Mouse (Mus musculus): ENCODE results near the gene Usp47. TPM values are rescaled to one million over a fixed set of nuclear protein-coding genes. Genes with fewer than 3 reads are reported as not detected.
A peak's percentile ranks its signal among the peaks of the same experiment; 100 is the strongest.

Gene Usp47
- polyA plus RNA-seq (2015; fragmentation: Nextera tagmentation; extraction: Ambion mirVana) = 76.8 and 80.1 TPM in 2 replicates

GRCm38 (mm10) chr7:112023150-112023600 is at the start of gene Usp47:
Gene Usp47, plus strand, starts transcription at chr7:112023504.
- Histone ChIP-seq H3K36me3 (peaks cover 7% of the 10 kb centered on the region), H3K27ac (peak within 1 kb of the TSS; percentile 98), H3K9me3 (no peaks in the 10 kb centered on the region), H3K4me1 (peaks cover 32% of the 10 kb centered on the region), H3K4me2 (replicated peaks) (peak within 1 kb of the TSS; percentile 82), H3K9ac (peak within 1 kb of the TSS; percentile 96), H3K4me3 (peak within 1 kb of the TSS; percentile 92), H3K27me3 (no peaks in the 10 kb centered on the region)
- ATAC-seq (ENCODE audit: low FRiP score, low read depth) = peak; percentile 91
- 1% methylated on average over 40 of the region's 54 CpGs for WGBS

GRCm38 (mm10) chr7:111976401-111976800 is 46.9 kb upstream of the Usp47 start:
- Histone ChIP-seq H3K4me1 (no peaks in the 10 kb centered on the region), H3K4me3 (no peak overlapping the region), H3K9me3 (no peaks in the 10 kb centered on the region), H3K27me3 (no peaks in the 10 kb centered on the region), H3K9ac (no peak overlapping the region), H3K27ac (no peak overlapping the region), H3K36me3 (no peaks in the 10 kb centered on the region), H3K4me2 (replicated peaks) (no peak overlapping the region)
- ATAC-seq (ENCODE audit: low FRiP score, low read depth) = no peak
- 50% methylated on average over 2 of the region's 2 CpGs for WGBS

GRCm38 (mm10) chr7:111977871-111978270 is 45.4 kb upstream of the Usp47 start:
- Histone ChIP-seq H3K4me2 (replicated peaks) (no peak overlapping the region), H3K9ac (no peak overlapping the region), H3K4me3 (no peak overlapping the region), H3K4me1 (no peaks in the 10 kb centered on the region), H3K27me3 (no peaks in the 10 kb centered on the region), H3K36me3 (no peaks in the 10 kb centered on the region), H3K9me3 (no peaks in the 10 kb centered on the region), H3K27ac (no peak overlapping the region)
- ATAC-seq (ENCODE audit: low FRiP score, low read depth) = no peak
- 86% methylated on average over 3 of the region's 3 CpGs for WGBS

- no peaks in the 10 kb centered on the region for H3K27me3 ChIP-seq
- no peaks in the 10 kb centered on the region for H3K36me3 ChIP-seq
- no peak overlapping the region for H3K4me3 ChIP-seq
- H3K4me1 ChIP-seq = no peaks in the 10 kb centered on the region
- H3K27ac ChIP-seq = no peak overlapping the region
- no peaks in the 10 kb centered on the region for H3K9me3 ChIP-seq
- ATAC-seq (ENCODE audit: low FRiP score, low read depth) = no peak
- no peak overlapping the region for H3K4me2 ChIP-seq (replicated peaks)
- no peak overlapping the region for H3K9ac ChIP-seq
- 94% methylated on average over 15 of the region's 15 CpGs for WGBS
Measured at GRCm38 (mm10) chr7:111982296-111982695, 41.0 kb upstream of the Usp47 start.

GRCm38 (mm10) chr7:111984530-111984929 is 38.8 kb upstream of the Usp47 start:
- Histone ChIP-seq H3K9ac (no peak overlapping the region), H3K36me3 (no peaks in the 10 kb centered on the region), H3K9me3 (no peaks in the 10 kb centered on the region), H3K27me3 (no peaks in the 10 kb centered on the region), H3K4me1 (no peaks in the 10 kb centered on the region), H3K27ac (no peak overlapping the region), H3K4me2 (replicated peaks) (no peak overlapping the region), H3K4me3 (no peak overlapping the region)
- no peak for ATAC-seq (ENCODE audit: low FRiP score, low read depth)
- WGBS = 96% methylated on average over 3 of the region's 3 CpGs

DNA sequence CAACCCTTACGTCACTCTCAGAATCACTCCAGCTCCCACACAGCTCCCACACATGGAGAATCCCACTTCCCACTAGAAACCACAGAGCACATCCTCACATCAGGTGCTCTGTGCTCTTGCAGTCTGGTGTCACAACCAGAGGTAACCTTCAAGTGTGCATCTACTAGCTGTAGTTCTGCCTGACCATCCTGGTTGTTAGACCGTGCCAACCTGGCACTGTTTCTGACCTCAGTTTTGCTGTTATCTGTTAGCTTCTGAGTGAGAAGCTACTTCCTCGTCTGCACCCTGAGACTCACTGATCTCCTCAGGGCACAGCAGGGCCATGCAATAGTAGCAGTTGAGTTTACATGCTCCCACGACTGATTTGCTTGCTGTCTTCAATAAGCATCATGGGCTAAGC is 38.0 kb upstream of the Usp47 start:
- 86% methylated on average over 4 of the region's 4 CpGs for WGBS

GRCm38 (mm10) chr7:111986906-111987305 is 36.4 kb upstream of the Usp47 start:
- Histone ChIP-seq H3K4me3 (no peak overlapping the region), H3K4me1 (no peaks in the 10 kb centered on the region), H3K4me2 (replicated peaks) (no peak overlapping the region), H3K9me3 (no peaks in the 10 kb centered on the region), H3K9ac (no peak overlapping the region), H3K36me3 (no peaks in the 10 kb centered on the region), H3K27ac (no peak overlapping the region), H3K27me3 (no peaks in the 10 kb centered on the region)
- ATAC-seq (ENCODE audit: low FRiP score, low read depth) = no peak
- whole genome bisulfite sequencing = 75% methylated on average over 3 of the region's 3 CpGs

More for the DNA sequence above, 38.0 kb upstream of the Usp47 start:
- Histone ChIP-seq H3K27me3 (no peaks in the 10 kb centered on the region), H3K9me3 (no peaks in the 10 kb centered on the region), H3K4me3 (no peak overlapping the region), H3K9ac (no peak overlapping the region), H3K36me3 (no peaks in the 10 kb centered on the region), H3K27ac (no peak overlapping the region), H3K4me2 (replicated peaks) (no peak overlapping the region), H3K4me1 (no peaks in the 10 kb centered on the region)
- ATAC-seq (ENCODE audit: low FRiP score, low read depth) = no peak

DNA sequence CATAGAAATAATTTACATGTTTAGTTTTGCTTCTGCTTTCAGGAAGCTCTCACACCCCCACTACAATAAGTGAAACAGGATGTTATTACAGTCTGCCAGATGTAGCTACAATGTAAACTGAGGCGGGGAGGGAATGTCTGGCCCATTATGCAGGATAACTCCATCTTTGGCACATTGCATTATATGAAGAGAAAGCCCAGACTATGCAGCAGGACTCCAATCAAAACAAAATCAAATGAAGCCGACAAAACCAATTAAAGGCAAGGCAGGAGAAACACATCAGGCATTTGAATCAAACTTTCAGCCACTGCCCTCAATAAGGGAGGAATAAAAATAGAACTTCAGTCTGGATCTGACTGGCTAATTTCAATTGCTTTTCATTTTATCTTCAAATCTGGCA is 25.9 kb upstream of the Usp47 start:
- Histone ChIP-seq H3K36me3 (no peaks in the 10 kb centered on the region), H3K9me3 (no peaks in the 10 kb centered on the region; the same call in 1 of the 2 replicates), H3K4me2 (replicated peaks) (no peak overlapping the region), H3K27me3 (no peaks in the 10 kb centered on the region), H3K4me1 (no peaks in the 10 kb centered on the region), H3K4me3 (no peak overlapping the region), H3K9ac (no peak overlapping the region), H3K27ac (no peak overlapping the region)
- WGBS = 54% methylated on average over 2 of the region's 2 CpGs
- no peak for ATAC-seq (ENCODE audit: low FRiP score, low read depth)

GRCm38 (mm10) chr7:111998446-111999004 is 24.8 kb upstream of the Usp47 start:
- Histone ChIP-seq H3K27me3 (no peaks in the 10 kb centered on the region), H3K9me3 (no peaks in the 10 kb centered on the region; the same call in 1 of the 2 replicates), H3K4me1 (no peaks in the 10 kb centered on the region), H3K4me3 (no peak overlapping the region), H3K27ac (no peak overlapping the region), H3K36me3 (no peaks in the 10 kb centered on the region), H3K9ac (no peak overlapping the region), H3K4me2 (replicated peaks) (no peak overlapping the region)
- no peak for ATAC-seq (ENCODE audit: low FRiP score, low read depth)
- WGBS = 60% methylated on average over 6 of the region's 6 CpGs

GRCm38 (mm10) chr7:111999376-111999775 is 23.9 kb upstream of the Usp47 start:
- ATAC-seq (ENCODE audit: low FRiP score, low read depth) = no peak
- Histone ChIP-seq H3K36me3 (no peaks in the 10 kb centered on the region), H3K4me3 (no peak overlapping the region), H3K4me1 (no peaks in the 10 kb centered on the region), H3K9ac (no peak overlapping the region), H3K27ac (no peak overlapping the region), H3K27me3 (no peaks in the 10 kb centered on the region), H3K4me2 (replicated peaks) (no peak overlapping the region), H3K9me3 (no peaks in the 10 kb centered on the region; the same call in 1 of the 2 replicates)

- WGBS = 77% methylated on average over 1 of the region's 1 CpGs
- no peak overlapping the region for H3K4me3 ChIP-seq
- H3K4me2 ChIP-seq (replicated peaks) = no peak overlapping the region
- H3K9me3 ChIP-seq = no peaks in the 10 kb centered on the region; the same call in 1 of the 2 replicates
- no peaks in the 10 kb centered on the region for H3K36me3 ChIP-seq
- H3K4me1 ChIP-seq = no peaks in the 10 kb centered on the region
- no peak overlapping the region for H3K27ac ChIP-seq
- ATAC-seq (ENCODE audit: low FRiP score, low read depth) = no peak
- no peaks in the 10 kb centered on the region for H3K27me3 ChIP-seq
- H3K9ac ChIP-seq = no peak overlapping the region
Measured at GRCm38 (mm10) chr7:112000166-112000565, 23.1 kb upstream of the Usp47 start.

GRCm38 (mm10) chr7:112010511-112010910 is 12.8 kb upstream of the Usp47 start:
- Histone ChIP-seq H3K9me3 (no peaks in the 10 kb centered on the region), H3K9ac (no peak overlapping the region), H3K27me3 (no peaks in the 10 kb centered on the region), H3K36me3 (no peaks in the 10 kb centered on the region), H3K4me3 (no peak overlapping the region), H3K4me1 (no peaks in the 10 kb centered on the region), H3K27ac (no peak overlapping the region), H3K4me2 (replicated peaks) (no peak overlapping the region)
- WGBS = 75% methylated on average over 2 of the region's 2 CpGs
- ATAC-seq (ENCODE audit: low FRiP score, low read depth) = no peak

- H3K4me1 ChIP-seq = no peaks in the 10 kb centered on the region
- no peak overlapping the region for H3K9ac ChIP-seq
- no peaks in the 10 kb centered on the region for H3K27me3 ChIP-seq
- H3K4me2 ChIP-seq (replicated peaks) = no peak overlapping the region
- H3K4me3 ChIP-seq = no peak overlapping the region
- no peak overlapping the region for H3K27ac ChIP-seq
- no peak for ATAC-seq (ENCODE audit: low FRiP score, low read depth)
- H3K36me3 ChIP-seq = no peaks in the 10 kb centered on the region
- no peaks in the 10 kb centered on the region for H3K9me3 ChIP-seq
- 73% methylated on average over 4 of the region's 4 CpGs for WGBS
Measured at GRCm38 (mm10) chr7:112010976-112011375, 12.3 kb upstream of the Usp47 start.
